Mouse (Mus musculus) mouse embryonic stem cell (cell line): ENCODE results near the gene Heg1.

Source experiments
- in situ Hi-C, 2 experiments: fragments of 300-500 bp; cut with MboI; formaldehyde crosslinking; loops; 1 replicate in 1 of 2; 3 replicates in 1 of 2; pipeline ENCODE4 v1.14.3; 2019 to 2020; ENCODE audit warnings: low sequenced_read_pairs in 2 of 2, low pct_unique_long_range_greater_than_20kb in 1 of 2, mixed read lengths in 1 of 2; ENCODE audit not compliant: unreplicated experiment in 1 of 2

Heg1 gene

DNA sequence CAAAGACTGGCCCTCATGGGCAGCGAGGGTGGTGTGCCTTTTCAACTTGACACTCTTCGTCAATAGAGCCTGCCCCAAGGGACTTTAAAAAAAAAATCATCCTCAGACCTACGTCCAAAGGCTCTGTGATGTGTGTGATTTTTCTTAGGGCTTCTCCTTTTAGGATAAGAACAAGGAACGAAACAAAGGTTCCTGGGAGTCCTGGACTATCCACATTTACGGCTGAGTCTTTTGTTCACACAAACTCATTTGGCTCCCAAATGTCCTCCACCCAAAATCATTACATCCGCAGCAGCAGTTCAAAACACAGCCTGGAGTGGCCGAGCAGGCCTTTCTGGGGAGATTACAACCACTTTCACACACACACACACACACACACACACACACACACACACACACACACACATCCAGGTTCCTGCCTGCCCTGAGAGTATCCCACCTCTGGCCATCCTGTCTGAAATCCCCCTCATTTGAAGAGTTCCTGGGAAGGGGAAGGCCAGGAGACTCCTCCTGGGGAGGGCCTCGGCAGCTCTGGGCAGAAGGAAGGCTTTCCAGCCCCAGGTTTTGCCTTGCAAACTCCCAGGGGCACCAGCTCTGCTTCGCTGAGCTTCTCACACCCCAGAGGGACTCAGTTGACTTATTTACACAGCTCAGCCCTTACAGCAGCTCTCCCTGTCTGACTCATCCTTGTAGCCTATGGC lies 13.6 kb downstream of the Heg1 start:
- in situ Hi-C loops: no loop called here

DNA sequence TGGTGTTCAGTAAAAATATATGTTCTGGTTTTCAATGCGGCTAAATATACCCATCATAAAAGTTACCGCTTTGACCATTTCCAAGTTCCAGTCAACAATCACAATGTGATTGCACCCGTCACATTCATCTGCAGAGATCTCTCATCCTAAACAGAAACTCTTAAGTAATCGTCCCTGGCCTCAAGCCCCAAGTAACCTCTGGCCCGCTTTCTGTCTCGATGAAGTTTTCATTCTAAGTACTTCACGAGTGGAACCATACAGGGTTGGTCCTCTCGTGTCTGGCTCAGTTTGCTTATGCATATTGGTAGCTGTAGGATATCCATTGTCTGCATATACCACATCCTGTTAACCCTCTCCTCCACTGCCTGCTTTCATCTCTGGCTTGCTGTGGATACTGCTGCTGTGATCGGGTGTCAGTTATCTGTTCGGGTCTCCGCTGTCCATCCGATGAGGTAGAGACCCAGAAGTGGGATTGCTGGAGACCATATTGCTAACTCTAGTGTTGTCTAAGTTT lies 14.2 kb downstream of the Heg1 start:
- in situ Hi-C loops: no loop called here

GRCm38 (mm10) chr16:33700584-33700983 lies 16.4 kb downstream of the Heg1 start:
- in situ Hi-C loops: no loop called here

GRCm38 (mm10) chr16:33701872-33702271 lies 17.7 kb downstream of the Heg1 start:
- in situ Hi-C loops: no loop called here

- in situ Hi-C loops: no loop called here
Observed at GRCm38 (mm10) chr16:33704289-33704688, 20.1 kb downstream of the Heg1 start.

DNA sequence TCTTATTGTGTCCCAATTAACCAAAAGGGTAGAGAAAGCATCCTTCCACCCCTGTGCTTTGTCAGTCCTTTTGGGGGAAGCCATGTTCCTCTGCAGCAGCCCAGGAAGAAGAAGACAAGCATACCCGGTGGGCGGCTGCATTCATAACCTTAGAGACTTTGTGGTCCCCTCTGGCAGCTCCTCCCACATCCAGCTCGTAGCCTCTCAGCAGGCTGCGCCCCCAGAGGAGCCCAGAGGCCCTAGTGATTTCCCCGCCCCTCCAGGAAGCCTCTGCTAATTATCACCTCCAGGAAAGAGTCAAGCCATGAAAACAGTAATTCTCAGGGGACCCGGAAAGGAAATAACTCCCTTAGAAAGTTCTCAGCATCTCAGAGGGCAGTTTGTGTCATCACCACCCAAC lies 21.1 kb downstream of the Heg1 start:
- in situ Hi-C loops: no loop called here

GRCm38 (mm10) chr16:33706111-33706890 lies 22.1 kb downstream of the Heg1 start:
- in situ Hi-C loops: no loop called here

GRCm38 (mm10) chr16:33708031-33708430 lies 23.9 kb downstream of the Heg1 start:
- in situ Hi-C loops: no loop called here

DNA sequence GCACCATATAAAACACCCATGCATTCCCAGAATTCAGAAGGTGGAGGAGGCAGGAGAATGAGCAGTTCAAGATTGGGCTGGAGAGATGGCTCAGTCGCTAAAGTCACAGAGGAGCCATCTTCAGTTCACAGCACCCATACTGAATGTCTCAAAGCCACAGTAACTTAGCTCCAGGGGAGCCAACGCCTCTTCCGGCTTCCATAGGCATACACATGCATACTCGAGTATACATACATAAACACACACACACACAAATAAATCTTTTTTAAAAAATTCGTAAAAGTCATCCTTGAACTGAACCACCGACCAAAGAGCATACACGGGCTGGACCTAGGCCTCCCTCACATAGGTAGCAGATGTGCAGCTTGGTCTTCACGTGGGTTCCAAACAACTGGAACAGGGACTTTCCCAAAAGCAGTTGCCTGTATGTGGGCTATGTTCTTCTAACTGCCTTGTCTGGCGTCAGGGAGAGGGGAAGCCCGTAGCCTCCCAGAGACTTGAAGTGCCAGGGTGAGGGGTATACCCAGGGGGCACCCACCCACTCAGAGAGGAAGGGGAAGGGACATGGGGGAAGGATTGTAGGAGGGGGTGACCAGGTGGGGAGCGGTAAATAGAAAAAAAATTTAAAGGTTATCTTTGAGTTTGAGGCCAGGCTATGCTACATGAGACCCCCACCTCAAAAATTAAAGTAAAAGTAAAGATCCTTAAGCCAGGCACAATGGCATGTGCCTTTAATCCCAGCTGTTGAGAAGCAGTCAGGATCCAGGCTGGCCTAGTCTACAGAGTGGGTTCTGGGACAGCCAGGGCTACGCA lies 24.6 kb downstream of the Heg1 start:
- in situ Hi-C loops: no loop called here

DNA sequence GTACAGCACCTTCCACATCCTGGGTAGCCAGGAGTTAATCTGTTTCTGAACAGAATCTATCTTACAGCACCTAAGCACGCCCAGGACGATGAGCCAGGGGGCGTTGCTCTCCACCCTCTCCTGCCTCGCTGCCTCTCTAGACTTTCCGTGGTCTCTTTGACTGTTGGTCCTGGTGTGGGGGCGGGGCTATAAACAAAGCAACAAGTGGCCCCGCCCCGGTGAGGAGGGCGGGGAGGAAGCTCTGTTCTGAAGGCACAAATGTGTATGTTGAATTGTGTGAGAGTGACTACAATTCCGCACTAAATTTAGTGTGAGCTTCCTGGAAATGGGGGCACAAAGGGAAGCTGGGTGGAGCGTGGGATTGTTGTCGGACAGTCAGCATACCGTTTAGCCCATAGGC lies 30.1 kb downstream of the Heg1 start:
- in situ Hi-C loops: no loop called here

DNA sequence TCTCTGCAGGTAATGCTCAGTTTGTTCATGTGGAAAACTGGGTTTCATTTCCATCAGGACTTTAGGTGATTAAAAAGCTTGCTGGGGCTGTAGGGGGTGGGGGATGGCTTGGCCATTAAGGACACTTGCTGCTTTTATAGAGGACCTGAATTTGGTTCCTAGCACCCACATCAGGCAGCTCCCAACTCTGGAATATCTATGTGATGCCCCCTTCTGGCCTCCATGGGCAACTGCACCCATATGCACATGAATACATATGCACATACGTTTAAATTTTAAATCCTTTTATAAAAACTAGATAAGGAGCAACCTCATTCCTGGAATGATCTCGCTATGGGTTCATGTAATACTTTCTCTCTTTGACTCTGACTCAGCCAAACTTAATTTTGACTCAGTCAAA lies 39.1 kb downstream of the Heg1 start:
- in situ Hi-C loops: no loop called here

DNA sequence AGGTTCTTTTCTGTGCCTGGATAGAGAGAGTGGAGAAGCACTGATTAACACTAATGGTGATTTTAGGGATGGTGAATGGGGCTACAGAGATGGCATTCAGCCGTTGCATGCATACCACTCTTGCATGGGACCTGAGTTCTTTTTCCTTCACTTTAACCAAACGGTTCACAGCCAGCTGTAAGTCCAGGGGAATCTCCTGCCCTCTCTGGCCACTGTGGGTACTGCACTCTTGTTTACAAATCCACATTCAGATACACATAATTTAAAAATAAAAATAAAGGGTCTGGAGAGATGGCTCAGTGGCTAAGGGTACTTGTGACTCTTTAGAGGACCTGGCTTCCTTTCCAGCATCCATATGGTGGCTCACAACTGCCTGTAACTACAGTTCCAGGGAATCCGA lies 39.8 kb downstream of the Heg1 start:
- in situ Hi-C loops: no loop called here

- in situ Hi-C loops: loop anchor here (25.0 kb wide), 1 partner anchor 414 kb away; no protein-coding TSS in a partner anchor
Observed at GRCm38 (mm10) chr16:33726261-33726660, 42.1 kb downstream of the Heg1 start.

- in situ Hi-C loops: loop anchor here (25.0 kb wide), 1 partner anchor 415 kb away; no protein-coding TSS in a partner anchor
Observed at GRCm38 (mm10) chr16:33726892-33727291, 42.7 kb downstream of the Heg1 start.

- in situ Hi-C loops: loop anchor here (25.0 kb wide), 1 partner anchor 416 kb away; no protein-coding TSS in a partner anchor
Observed at GRCm38 (mm10) chr16:33728427-33728826, 44.3 kb downstream of the Heg1 start.

DNA sequence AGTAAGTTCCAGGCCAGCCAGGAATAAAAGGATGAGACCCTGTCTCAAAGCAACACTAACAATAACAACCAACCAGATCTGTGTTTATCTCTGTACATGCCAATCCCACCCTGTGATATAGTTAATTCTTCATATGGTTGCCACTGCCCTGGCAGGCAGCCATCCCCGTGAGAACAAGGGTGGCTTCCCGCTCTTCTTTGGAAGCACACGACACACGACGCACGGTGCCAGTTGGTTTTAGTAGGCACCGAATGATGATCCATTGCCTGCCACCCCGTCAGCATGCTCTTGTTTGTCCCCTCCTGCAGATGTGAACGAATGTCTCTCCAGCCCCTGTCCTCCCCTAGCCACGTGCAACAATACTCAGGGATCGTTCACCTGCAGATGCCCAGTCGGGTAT lies 47.1 kb downstream of the Heg1 start:
- in situ Hi-C loops: loop anchor here (25.0 kb wide), 1 partner anchor 419 kb away; no protein-coding TSS in a partner anchor

DNA sequence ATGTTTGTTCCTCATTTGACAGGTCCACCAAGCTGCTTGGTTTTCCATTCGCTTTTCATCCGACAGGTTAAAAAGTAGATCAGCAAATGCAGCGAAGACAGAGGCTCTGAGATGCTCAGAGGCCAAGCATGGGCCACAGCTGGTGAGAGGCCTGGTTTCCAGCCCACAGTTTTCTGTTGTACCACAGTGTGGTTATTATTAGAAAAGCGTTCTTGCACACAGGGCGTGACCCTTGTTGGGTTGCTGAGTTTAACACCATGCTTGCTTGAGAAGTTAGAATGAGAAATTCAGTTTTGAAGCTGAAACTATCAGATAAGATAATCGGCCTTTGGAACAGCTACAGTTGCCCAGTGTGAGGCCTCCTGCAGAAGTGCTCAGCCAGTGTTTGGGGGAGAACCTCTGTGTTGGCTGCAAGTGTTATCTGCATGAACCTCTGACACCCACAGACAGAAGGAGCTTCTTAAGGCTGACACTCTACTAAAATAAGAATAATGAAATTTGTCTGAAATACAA lies 48.1 kb downstream of the Heg1 start:
- in situ Hi-C loops: loop anchor here (25.0 kb wide), 1 partner anchor 420 kb away; no protein-coding TSS in a partner anchor

- in situ Hi-C loops: loop anchor here (25.0 kb wide), 1 partner anchor 421 kb away; no protein-coding TSS in a partner anchor
Observed at GRCm38 (mm10) chr16:33732846-33733580, 48.8 kb downstream of the Heg1 start.
